Mouse (Mus musculus) neural tube, embryonic 14.5 days (tissue): ENCODE results near the gene Tmem132b. TPM values are rescaled to one million over a fixed set of nuclear protein-coding genes. Genes with fewer than 3 reads are reported as not detected.

Experiments
- ATAC-seq: fragments of 200-750 bp; cut with Nextera tagmentation; 2 replicates; pipeline ENCODE4 v1.8.0; 2017; ENCODE audit warnings: low read depth, mild to moderate bottlenecking, moderate TSS enrichment, moderate library complexity
- H3K27ac ChIP-seq: fragments of 300-500 bp; sonication (generic); 2 replicates; pipeline ENCODE4 v1.5.1; 2014; ENCODE audit warnings: low read depth, mild to moderate bottlenecking, control low read depth, low read length, moderate library complexity, mixed read lengths
- H3K27me3 ChIP-seq: fragments of 300-500 bp; sonication (generic); 2 replicates; pipeline ENCODE4 v1.6.1; 2014; ENCODE audit warnings: low read length; ENCODE audit not compliant: control insufficient read depth, insufficient read depth
- H3K36me3 ChIP-seq: fragments of 300-500 bp; sonication (generic); 2 replicates; pipeline ENCODE4 v1.6.1; 2014; ENCODE audit warnings: low read length, mixed read lengths; ENCODE audit not compliant: control insufficient read depth, insufficient read depth
- H3K4me1 ChIP-seq: fragments of 300-500 bp; sonication (generic); 2 replicates; pipeline ENCODE4 v1.6.1; 2014; ENCODE audit warnings: low read length; ENCODE audit not compliant: control insufficient read depth, insufficient read depth
- H3K4me2 ChIP-seq: fragments of 300-500 bp; sonication (generic); 2 replicates; pipeline ENCODE4 v1.6.1; 2014; ENCODE audit warnings: mild to moderate bottlenecking, low read depth, low read length, control low read depth
- H3K4me3 ChIP-seq: fragments of 300-500 bp; sonication (generic); 2 replicates; pipeline ENCODE4 v1.5.1; 2014; ENCODE audit warnings: low read depth, low read length, control low read depth, mixed read lengths
- H3K9ac ChIP-seq: fragments of 300-500 bp; sonication (generic); replicated peaks from 2 replicates; pipeline ENCODE4 v1.6.1; 2014; ENCODE audit warnings: low read depth, mild to moderate bottlenecking, control low read depth, low read length, mixed read lengths
- H3K9me3 ChIP-seq: fragments of 300-500 bp; sonication (generic); 2 replicates; pipeline ENCODE4 v1.6.1; 2016; ENCODE audit warnings: low read length; ENCODE audit not compliant: control insufficient read depth
- WGBS: fragments of 180-500 bp; shearing (Covaris S2); extraction: QIAGEN DNeasy Blood & Tissue Kit; methylation state at CpG from one replicate; pipeline ENCODE4 v1.1.7; 2014; 5-methylcytosine and 5-hydroxymethylcytosine counted together
- polyA plus RNA-seq: library from polyadenylated mRNA; unstranded; fragments of >200 nt; fragmentation: Nextera tagmentation; extraction: Ambion mirVana; gene quantifications from 2 replicates; pipeline ENCODE4 v1.2.1, GENCODE M21; 2014

The Tmem132b gene
- polyA plus RNA-seq, 1 experiment from 2014 or later = 5.5 TPM

DNA sequence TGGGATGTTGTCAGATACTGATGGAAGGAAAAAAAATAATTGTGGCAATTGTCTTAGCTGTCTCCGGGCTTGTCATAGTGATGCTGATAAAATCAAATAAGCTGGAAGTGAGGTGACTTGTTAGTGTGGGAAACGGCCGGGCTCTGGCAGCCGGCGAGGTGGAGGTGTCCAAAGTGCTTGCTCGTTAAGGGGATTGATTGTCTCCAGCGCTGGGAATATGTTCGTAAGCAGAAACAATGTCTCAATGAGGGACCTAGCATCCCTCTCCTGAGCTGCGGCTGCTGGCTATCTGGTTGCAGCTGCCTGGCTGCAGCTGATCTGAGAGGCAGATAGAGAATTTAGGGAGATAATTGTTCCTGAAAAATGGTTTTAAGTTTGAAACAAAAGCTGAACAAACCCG, 161.0 kb downstream of the Tmem132b start:
- Histone ChIP-seq H3K27ac (no peak overlapping the region), H3K9ac (no peak overlapping the region), H3K4me2 (no peak overlapping the region), H3K9me3 (no peaks in the 10 kb centered on the region), H3K27me3 (no peaks in the 10 kb centered on the region), H3K4me1 (no peaks in the 10 kb centered on the region), H3K36me3 (no peaks in the 10 kb centered on the region), H3K4me3 (no peak overlapping the region)
- no peak for ATAC-seq
- 43% methylated on average over 10 of the region's 10 CpGs for WGBS

DNA sequence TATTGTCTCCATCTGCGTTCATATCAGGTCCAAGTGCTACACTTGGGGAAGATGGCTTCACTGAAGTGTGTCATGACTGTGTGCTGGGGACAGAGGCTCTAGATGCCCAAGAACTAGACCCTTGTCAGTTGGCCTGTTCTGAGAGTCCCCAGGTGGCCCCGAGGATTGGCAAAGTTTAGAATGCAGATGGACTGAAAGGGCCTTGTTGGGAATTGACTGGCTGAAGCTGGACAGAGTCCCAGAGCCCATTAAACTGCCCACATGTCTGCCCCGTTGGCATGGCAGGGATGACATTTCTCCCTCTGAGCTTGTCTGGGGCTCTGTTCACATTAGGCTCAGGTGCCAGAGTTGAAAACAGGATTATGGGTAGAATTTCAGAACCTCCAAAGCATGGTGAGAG, 167.8 kb downstream of the Tmem132b start:
- H3K9me3 ChIP-seq = no peaks in the 10 kb centered on the region
- WGBS = 63% methylated on average over 3 of the region's 3 CpGs
- no peaks in the 10 kb centered on the region for H3K36me3 ChIP-seq
- no peak overlapping the region for H3K9ac ChIP-seq
- no peak overlapping the region for H3K27ac ChIP-seq
- H3K27me3 ChIP-seq = no peaks in the 10 kb centered on the region
- ATAC-seq = no peak
- no peaks in the 10 kb centered on the region for H3K4me1 ChIP-seq
- H3K4me2 ChIP-seq = no peak overlapping the region
- no peak overlapping the region for H3K4me3 ChIP-seq

DNA sequence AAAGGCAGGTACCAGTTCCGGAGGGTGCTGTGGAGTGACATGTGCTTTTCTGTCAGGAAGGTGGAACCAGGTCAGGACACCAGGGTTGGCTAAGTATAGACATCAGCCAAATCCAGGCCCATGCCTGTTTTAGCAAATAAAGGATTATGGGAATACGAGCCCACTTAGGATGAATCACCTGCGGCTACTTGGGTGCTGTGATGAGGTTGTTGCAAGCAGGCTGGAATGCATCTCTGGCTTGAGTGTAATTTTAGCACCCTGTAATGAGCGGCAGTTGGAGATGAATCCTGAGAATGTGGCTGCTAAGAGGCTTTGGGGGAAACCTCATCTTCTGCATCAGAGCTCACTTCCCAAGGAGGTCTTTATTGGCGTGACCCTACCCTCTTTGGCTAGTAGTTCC, 168.7 kb downstream of the Tmem132b start:
- 96% methylated on average over 5 of the region's 5 CpGs for WGBS
- Histone ChIP-seq H3K27me3 (no peaks in the 10 kb centered on the region), H3K9me3 (no peaks in the 10 kb centered on the region), H3K36me3 (no peaks in the 10 kb centered on the region), H3K9ac (no peak overlapping the region), H3K27ac (no peak overlapping the region), H3K4me2 (no peak overlapping the region), H3K4me1 (no peaks in the 10 kb centered on the region), H3K4me3 (no peak overlapping the region)
- no peak for ATAC-seq

DNA sequence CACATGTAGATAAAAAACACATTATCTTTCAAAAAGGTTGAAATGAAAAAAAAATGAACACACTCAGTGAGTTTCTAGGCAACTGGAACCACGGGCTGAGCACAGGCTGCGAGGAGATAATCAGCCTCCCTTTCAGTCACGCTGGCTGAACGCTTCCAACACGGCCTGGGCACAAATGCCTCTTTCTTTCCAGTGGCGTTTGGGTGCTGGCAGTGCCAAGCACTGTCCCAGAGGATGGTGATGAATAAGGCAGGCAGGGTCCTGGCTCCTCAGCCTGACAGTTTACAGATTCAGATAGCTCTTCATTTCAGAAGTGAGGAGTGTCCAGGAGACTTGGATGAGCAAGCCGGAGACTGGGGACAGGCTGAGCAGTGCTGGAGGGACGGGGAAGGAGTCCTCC, 173.8 kb downstream of the Tmem132b start:
- ATAC-seq = peak; percentile 46; the same call in 1 of the 2 replicates
- Histone ChIP-seq H3K27me3 (no peaks in the 10 kb centered on the region), H3K36me3 (no peaks in the 10 kb centered on the region), H3K4me3 (no peak overlapping the region), H3K9ac (no peak overlapping the region), H3K4me2 (no peak overlapping the region), H3K9me3 (no peaks in the 10 kb centered on the region), H3K4me1 (no peaks in the 10 kb centered on the region), H3K27ac (no peak overlapping the region)
- WGBS = 67% methylated on average over 8 of the region's 8 CpGs

DNA sequence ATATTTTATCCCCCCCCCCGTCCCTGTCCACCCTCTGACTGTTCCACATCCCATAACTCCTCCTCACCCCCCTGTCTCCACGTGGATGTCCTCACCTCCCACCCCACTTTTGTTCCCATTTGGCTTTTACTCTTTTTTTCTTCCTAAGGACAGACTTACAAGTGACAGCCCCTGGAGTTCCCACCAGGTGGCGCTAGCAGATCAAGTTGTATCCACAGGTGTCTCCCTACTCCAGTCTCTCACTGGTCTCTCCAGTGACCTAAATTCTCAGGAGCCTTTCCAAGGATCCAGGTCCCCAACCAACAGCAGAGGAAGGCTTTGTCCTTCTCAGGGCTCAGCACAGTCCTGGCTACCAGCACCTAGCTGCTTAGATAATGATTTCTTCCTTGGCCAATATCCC, 177.6 kb downstream of the Tmem132b start:
- Histone ChIP-seq H3K4me3 (no peak overlapping the region), H3K9me3 (no peaks in the 10 kb centered on the region), H3K4me1 (no peaks in the 10 kb centered on the region), H3K4me2 (no peak overlapping the region), H3K36me3 (no peaks in the 10 kb centered on the region), H3K27me3 (no peaks in the 10 kb centered on the region), H3K9ac (no peak overlapping the region), H3K27ac (no peak overlapping the region)
- WGBS = 4% methylated on average over 3 of the region's 3 CpGs
- ATAC-seq = no peak

DNA sequence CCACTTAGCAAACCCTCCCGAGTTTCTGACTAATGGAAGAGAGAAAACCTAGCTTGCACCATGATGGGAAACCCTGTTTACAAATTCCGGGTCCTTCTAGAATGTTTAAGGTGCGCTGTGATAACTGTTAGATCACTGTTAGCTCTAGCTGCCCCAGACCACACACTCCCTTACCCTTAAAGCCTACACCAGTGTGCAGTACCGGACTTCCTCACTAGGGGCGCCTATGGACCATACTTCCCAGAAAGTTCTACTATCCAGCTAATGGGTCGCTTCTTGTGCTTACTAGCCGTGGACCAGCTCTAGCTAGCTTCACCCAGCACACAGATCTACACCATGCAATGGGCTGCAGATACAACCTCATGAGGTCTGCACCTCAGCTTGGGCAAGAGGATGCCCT, 195.2 kb downstream of the Tmem132b start:
- Histone ChIP-seq H3K4me1 (no peaks in the 10 kb centered on the region), H3K27me3 (no peaks in the 10 kb centered on the region), H3K36me3 (no peaks in the 10 kb centered on the region), H3K9ac (no peak overlapping the region), H3K4me3 (no peak overlapping the region), H3K9me3 (no peaks in the 10 kb centered on the region), H3K4me2 (no peak overlapping the region), H3K27ac (no peak overlapping the region)
- ATAC-seq = no peak
- WGBS = 91% methylated on average over 7 of the region's 7 CpGs

DNA sequence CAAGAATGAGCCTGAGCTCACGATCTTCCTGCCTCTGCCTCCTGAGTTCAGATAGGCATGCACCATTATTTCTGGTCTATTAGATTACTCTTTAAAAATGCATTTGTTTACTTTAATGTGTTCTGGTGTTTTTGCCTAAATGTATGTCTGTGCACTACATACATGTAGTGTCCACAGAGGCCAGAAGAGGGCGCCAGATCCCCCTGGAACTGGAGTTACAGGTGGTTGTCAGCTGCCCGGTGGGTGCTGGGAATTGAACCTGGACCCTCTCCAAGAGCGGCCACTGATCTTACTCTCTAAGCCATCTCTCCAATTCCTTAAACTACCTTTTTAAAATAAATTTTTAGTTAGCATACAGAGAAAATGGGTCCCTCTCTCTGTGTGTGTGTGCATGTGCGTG, 195.9 kb downstream of the Tmem132b start:
- no peak overlapping the region for H3K9ac ChIP-seq
- ATAC-seq = no peak
- H3K4me1 ChIP-seq = no peaks in the 10 kb centered on the region
- WGBS = 82% methylated on average over 5 of the region's 5 CpGs
- H3K9me3 ChIP-seq = no peaks in the 10 kb centered on the region
- no peaks in the 10 kb centered on the region for H3K27me3 ChIP-seq
- no peak overlapping the region for H3K27ac ChIP-seq
- H3K4me3 ChIP-seq = no peak overlapping the region
- no peak overlapping the region for H3K4me2 ChIP-seq
- H3K36me3 ChIP-seq = no peaks in the 10 kb centered on the region

DNA sequence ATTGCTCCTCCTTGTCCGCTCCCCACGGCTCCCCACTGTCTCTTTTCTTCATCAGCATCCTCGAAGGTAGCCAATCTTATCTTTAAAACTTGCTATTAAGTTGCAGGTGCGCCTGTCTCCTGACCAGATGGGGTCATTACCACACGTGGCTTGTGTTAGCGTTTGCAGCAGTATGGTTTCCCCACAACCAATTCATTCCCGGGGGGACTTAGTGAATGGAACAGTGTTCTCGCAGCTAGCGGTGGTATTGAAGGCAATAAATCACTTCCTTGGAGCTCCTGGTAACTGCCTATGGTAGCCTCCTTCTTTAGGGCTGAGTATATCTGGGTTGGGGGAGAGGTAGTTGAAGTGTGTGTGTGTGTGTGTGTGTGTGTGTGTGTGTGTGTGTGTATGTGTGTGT, 196.4 kb downstream of the Tmem132b start:
- no peak overlapping the region for H3K4me2 ChIP-seq
- H3K9ac ChIP-seq = no peak overlapping the region
- 55% methylated on average over 9 of the region's 9 CpGs for WGBS

DNA sequence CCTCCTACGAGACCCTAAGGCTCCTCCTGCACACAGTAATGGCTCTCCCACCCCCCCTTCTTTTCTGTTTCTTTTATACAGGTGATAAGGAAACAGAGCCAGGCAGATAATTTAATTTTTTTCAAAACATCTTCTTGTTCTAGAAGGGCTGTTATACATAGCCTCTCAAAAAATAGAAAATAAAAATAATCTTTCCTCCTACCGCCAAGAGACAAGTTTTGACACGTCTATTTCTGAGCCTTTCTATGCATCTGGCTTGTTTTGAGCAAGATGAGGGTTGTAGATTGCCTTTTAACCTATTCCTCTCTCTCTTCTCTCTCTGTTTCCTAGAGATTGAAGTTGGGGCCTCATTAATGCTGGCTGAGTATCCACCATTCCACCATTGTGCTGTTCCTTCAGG, 196.9 kb downstream of the Tmem132b start:
- Histone ChIP-seq H3K27me3 (no peaks in the 10 kb centered on the region), H3K27ac (no peak overlapping the region), H3K4me3 (no peak overlapping the region), H3K9ac (no peak overlapping the region), H3K9me3 (no peaks in the 10 kb centered on the region), H3K4me1 (no peaks in the 10 kb centered on the region), H3K4me2 (no peak overlapping the region), H3K36me3 (no peaks in the 10 kb centered on the region)
- WGBS = 88% methylated on average over 3 of the region's 3 CpGs
- ATAC-seq = no peak

More for the DNA sequence above, 196.4 kb downstream of the Tmem132b start:
- Histone ChIP-seq H3K27me3 (no peaks in the 10 kb centered on the region), H3K36me3 (no peaks in the 10 kb centered on the region), H3K27ac (no peak overlapping the region), H3K4me1 (no peaks in the 10 kb centered on the region), H3K4me3 (no peak overlapping the region), H3K9me3 (no peaks in the 10 kb centered on the region)
- no peak for ATAC-seq

DNA sequence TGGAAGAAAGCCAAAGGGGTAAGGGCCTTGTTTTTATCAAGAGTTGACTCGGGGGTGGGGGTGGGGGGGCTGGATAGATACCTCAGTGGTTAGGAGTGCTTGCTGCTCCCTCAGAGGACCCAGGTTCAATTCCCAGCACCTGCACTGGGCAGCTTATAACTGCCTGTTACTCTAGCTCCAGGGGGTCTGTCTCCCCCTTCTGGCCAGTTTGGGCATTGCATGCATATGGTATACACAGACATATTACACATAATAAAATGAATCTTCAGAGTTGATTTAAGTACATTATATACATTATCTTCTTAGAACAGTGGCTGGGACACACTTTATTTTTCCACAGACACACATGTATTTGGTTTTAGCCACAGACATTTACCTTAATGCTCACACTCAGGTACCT, 202.2 kb downstream of the Tmem132b start:
- H3K4me3 ChIP-seq = no peak overlapping the region

More for the DNA sequence above, 202.2 kb downstream of the Tmem132b start:
- WGBS = 82% methylated on average over 1 of the region's 1 CpGs
- no peak overlapping the region for H3K4me2 ChIP-seq
- no peaks in the 10 kb centered on the region for H3K9me3 ChIP-seq
- no peak overlapping the region for H3K9ac ChIP-seq
- ATAC-seq = no peak
- no peaks in the 10 kb centered on the region for H3K36me3 ChIP-seq
- no peaks in the 10 kb centered on the region for H3K27me3 ChIP-seq
- no peaks in the 10 kb centered on the region for H3K4me1 ChIP-seq
- H3K27ac ChIP-seq = no peak overlapping the region
